Mouse (Mus musculus) MEL-GATA-1-ER (cell line): ENCODE measurements around the gene Scamp5.

Experiments used
- DNase-seq: peaks from one replicate; pipeline ENCODE4 v3.0.0-alpha.2; 2012; ENCODE audit warnings: low read depth; ENCODE audit errors: extremely low read depth

Gene Scamp5

DNA sequence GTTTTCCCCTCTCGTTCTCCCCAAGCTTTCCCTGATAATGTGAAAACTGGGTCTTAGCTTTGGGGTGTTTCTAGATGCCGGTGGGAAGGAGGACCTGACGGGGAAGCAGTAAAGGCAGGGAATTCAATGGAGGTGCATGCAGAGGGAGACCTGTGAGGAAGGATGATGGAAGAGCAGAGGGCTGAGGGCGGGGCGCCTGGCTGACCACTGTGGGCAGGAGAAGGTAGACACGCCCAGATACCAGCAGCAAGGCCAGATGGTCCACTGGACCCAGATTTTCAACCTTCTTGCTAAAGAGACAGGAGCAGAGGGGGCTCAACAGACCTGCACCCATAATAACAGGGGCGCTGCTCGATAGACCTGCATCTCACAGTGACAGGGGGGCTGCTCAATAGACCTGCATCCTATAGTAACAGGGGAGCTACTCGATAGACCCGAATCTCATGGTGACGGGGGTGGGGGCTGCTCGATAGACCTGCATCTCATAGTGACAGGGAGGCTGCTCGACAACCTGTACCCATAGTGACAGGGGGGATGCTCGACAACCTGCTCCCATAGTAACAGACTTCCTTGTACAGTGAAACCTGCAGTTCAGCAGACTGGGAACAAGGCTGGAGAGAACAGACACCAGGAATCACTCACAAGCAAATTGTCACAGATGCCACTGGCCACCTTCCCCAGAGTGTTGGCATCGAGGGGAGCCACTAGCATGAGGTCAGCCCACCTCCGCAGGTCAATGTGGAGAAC is 48.2 kb downstream of the Scamp5 start:
- DNase-seq: no peak

DNA sequence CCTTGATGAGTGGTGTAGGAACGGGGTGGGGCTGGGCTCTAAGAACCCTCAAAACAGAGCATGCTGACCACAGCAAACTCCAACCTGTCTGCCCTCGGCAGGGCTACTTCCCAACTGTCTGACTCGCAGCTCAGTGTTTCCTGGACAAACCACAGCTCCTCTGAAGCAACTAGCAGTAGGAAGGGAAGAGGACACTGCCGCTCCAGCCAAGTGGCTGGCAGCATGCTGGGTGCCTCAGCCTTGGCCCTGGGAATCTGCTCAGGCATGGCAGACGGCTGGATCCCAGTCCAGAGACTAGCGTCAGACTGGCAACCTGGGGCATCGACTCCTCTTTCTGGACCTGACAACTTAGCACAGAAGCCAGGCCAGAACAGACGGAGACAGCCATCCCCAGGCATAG is 50.5 kb downstream of the Scamp5 start:
- no peak for DNase-seq

DNA sequence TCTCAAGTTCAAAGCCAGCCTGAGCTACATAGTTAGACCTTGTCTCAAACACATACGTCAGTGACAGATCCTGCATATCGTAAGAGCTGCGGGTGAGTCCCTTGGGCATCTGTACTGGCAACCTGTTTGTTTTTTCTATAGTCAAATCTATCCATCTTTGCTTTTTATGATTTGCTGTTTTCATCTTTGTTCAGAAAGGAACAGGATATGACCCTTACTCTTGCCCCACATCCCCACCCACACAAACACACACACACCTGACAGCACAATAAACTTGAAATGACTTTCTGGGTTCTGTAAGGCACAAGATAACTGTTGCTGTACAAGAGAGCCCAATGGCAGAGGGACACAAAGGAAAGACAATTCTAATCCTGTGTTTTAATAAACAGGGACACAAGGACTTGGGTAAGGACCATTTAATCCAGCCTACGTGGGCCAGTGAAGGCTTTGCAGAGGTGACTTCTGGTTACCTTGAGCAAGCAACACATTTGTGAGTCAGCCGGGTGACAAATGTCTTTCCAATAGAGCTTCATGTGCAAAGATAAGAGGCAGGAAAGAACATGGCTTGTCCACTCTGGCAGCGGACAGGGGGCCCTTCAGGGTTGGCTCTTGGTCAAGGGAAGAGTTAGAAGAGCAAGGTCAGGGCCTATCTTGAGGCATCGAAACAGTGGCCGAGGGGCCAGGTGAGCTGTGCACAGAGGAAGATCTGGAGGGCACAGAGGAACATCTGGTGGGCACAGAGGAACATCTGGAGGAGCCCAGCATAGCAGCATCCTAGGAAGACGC is 60.5 kb downstream of the Scamp5 start:
- DNase-seq: no peak

DNA sequence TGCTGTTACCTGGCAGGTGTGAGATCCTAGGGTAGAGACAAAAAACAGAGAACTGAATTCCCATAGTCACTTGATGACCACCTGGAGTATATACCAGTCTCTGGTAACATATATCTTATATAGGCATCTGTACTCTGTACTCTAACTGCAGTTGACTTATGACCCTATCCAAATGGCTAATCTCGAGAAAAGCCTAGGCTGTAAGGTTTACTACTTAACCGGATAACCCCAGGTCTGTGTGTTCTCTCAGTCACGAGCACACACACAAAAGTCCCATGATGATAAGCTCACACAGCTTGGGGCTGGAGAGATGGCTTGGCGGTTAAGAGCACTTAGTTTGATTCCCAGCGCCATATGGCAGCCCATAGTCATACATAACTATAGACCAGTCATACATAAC is 61.5 kb downstream of the Scamp5 start:
- DNase-seq: no peak

DNA sequence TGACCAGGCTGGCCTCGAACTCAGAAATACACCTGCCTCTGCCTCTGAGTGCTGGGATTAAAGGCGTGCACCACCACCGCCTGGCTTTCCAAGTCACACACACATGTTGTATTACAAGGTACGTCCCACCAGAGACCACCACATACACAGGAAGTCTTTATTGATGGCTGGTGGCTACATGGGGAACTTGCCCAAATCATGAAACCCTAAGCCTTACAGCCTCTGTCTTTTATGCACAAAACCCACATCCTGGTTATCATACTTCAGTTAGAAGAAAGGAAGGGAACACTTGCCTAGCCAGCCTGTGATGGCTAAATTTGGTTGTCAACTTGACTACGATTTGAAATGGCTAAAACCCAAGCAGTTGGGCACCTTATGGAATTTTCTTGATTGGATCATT is 63.8 kb downstream of the Scamp5 start:
- no peak for DNase-seq

DNA sequence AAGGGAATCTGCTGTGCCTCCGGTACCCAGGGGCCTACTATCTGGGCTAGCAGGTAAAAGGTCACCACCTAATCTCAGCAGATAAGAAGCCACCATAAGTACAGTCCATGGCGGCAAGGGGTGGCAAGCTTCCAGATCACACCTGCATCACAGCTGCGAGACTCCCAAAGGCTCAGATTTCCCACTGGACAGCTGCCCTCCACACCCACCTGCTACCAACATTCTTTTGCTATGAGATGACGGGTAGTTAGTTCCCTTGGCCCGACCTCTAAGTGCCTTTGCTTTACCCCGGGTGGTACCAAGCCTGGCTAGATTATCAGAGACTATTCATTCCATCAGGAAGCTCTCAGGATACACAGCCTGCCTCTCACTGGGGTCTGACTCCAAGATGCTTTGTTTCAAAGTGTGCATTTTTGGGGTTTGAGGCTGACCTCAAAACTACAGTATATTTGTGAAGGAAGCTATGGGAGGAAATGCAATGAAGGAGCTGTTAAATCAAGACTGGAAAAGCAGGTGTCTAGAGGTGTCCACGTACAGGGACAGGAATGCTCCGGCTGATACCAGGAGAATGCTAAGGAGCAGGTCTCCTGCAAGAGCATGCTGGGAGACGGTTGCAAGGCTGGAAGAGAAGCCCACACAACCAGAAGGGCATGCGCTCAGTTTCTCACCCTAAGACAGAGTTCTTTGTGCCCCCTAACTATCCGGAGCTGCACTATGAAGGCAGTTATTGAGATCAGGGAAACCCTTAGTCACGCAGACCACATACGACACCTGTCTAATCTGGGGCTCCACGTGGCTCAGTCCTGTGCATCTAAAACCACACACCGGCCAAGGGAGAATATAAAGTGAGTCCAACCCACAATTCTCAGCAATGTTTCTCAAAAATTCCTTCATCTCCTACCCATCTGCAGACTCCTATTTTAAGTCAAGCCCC is 65.3 kb downstream of the Scamp5 start:
- no peak for DNase-seq

DNA sequence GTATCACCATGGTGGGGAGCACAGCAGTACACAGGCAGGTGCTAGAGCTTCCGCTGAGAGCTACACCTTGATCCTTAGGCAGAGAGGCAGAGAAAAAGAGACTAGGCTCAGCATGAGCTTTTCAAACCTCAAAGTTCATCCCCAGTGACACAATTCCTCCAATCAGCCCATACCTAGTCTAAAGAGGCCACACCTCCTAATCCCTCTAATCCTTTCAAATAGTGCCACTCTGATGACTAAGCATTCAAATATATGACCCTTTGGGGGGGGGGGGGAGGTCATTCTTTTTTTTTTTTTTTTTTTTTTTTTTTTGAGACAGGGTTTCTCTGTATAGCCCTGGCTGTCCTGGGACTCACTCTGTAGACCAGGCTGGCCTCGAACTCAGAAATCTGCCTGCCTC is 69.1 kb downstream of the Scamp5 start:
- DNase-seq: no peak

DNA sequence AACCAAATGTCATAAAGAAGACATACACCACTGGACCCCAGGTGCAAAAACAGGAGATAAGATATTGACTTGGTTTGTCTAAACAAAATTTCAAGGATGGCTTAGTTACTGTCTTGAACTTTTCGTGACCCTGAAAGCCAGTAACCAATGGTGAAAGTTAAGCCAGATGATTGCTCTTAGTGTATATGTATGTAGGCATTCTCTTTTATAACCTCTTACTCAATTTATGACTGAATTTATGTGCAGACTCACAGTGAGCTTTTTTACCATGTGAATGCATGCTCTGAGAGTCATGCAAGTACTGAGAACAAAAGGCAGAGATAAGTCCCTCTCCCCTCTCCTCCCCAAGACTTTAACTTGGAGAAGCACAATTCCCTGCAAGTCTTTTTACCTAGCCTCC is 75.0 kb downstream of the Scamp5 start:
- no peak for DNase-seq
